Mouse (Mus musculus) granulocyte monocyte progenitor cell, adult 5-6 weeks (primary cell): Measurements from ENCODE around the gene Bicc1. TPM values are rescaled to one million over a fixed set of nuclear protein-coding genes. Genes with fewer than 3 reads are reported as not detected.

Experiments used
- ATAC-seq: replicated peaks from 2 replicates; pipeline ENCODE4 v1.8.0; 2016; ENCODE audit warnings: mild to moderate bottlenecking, moderate TSS enrichment, inconsistent platforms; ENCODE audit not compliant: poor library complexity, severe bottlenecking
- total RNA-seq, 2 experiments: library from RNA; stranded (forward) in 1 of 2; stranded (reverse) in 1 of 2; fragments of 200-712, 200-1000 nt in 1 of 2; fragments of >200 nt in 1 of 2; fragmentation: Nextera tagmentation in 1 of 2; gene quantifications; 2 replicates each; pipeline ENCODE4 v1.2.3; 2014 to 2017

The Bicc1 gene
- total RNA-seq, 2 experiments from 2014 or later = not detected

- no peak for ATAC-seq
These were observed 99.2 kb downstream of the Bicc1 start for GRCm38 (mm10) chr10:71060269-71060668.

- ATAC-seq = no peak
These were observed 100.8 kb downstream of the Bicc1 start for GRCm38 (mm10) chr10:71058616-71059247.

GRCm38 (mm10) chr10:71058070-71058469 is 101.4 kb downstream of the Bicc1 start:
- no peak for ATAC-seq

GRCm38 (mm10) chr10:71052748-71053147 is 106.8 kb downstream of the Bicc1 start:
- ATAC-seq = no peak

GRCm38 (mm10) chr10:71052208-71052607 is 107.3 kb downstream of the Bicc1 start:
- ATAC-seq = no peak

GRCm38 (mm10) chr10:71050722-71051333 is 108.7 kb downstream of the Bicc1 start:
- ATAC-seq = no peak

GRCm38 (mm10) chr10:71049294-71049693 is 110.2 kb downstream of the Bicc1 start:
- no peak for ATAC-seq

GRCm38 (mm10) chr10:71044410-71044809 is 115.1 kb downstream of the Bicc1 start:
- ATAC-seq = no peak

GRCm38 (mm10) chr10:71041874-71042273 is 117.6 kb downstream of the Bicc1 start:
- no peak for ATAC-seq

- ATAC-seq = no peak
These were observed 123.0 kb downstream of the Bicc1 start for GRCm38 (mm10) chr10:71036484-71036883.

- no peak for ATAC-seq
These were observed 130.5 kb downstream of the Bicc1 start for GRCm38 (mm10) chr10:71028996-71029395.

GRCm38 (mm10) chr10:71028066-71028844 is 131.2 kb downstream of the Bicc1 start:
- ATAC-seq = no peak

GRCm38 (mm10) chr10:71025131-71025894 is 134.2 kb downstream of the Bicc1 start:
- ATAC-seq = no peak

- no peak for ATAC-seq
These were observed 134.8 kb downstream of the Bicc1 start for GRCm38 (mm10) chr10:71024681-71025080.

GRCm38 (mm10) chr10:71023471-71023870 is 136.0 kb downstream of the Bicc1 start:
- ATAC-seq = no peak

- no peak for ATAC-seq
These were observed 139.0 kb downstream of the Bicc1 start for GRCm38 (mm10) chr10:71020459-71020858.

GRCm38 (mm10) chr10:71019836-71020235 is 139.7 kb downstream of the Bicc1 start:
- no peak for ATAC-seq

GRCm38 (mm10) chr10:71009771-71010496 is 149.6 kb downstream of the Bicc1 start:
- no peak for ATAC-seq

- no peak for ATAC-seq
These were observed 150.8 kb downstream of the Bicc1 start for GRCm38 (mm10) chr10:71008721-71009120.

GRCm38 (mm10) chr10:71007956-71008355 is 151.5 kb downstream of the Bicc1 start:
- no peak for ATAC-seq
